Mouse (Mus musculus): ENCODE data around the gene Slc35a5. TPM values are rescaled to one million over a fixed set of nuclear protein-coding genes. Genes with fewer than 3 reads are reported as not detected.

Slc35a5 gene
- 10 to 100 TPM; 11.7 to 14.7 TPM for total RNA-seq (2021)

DNA sequence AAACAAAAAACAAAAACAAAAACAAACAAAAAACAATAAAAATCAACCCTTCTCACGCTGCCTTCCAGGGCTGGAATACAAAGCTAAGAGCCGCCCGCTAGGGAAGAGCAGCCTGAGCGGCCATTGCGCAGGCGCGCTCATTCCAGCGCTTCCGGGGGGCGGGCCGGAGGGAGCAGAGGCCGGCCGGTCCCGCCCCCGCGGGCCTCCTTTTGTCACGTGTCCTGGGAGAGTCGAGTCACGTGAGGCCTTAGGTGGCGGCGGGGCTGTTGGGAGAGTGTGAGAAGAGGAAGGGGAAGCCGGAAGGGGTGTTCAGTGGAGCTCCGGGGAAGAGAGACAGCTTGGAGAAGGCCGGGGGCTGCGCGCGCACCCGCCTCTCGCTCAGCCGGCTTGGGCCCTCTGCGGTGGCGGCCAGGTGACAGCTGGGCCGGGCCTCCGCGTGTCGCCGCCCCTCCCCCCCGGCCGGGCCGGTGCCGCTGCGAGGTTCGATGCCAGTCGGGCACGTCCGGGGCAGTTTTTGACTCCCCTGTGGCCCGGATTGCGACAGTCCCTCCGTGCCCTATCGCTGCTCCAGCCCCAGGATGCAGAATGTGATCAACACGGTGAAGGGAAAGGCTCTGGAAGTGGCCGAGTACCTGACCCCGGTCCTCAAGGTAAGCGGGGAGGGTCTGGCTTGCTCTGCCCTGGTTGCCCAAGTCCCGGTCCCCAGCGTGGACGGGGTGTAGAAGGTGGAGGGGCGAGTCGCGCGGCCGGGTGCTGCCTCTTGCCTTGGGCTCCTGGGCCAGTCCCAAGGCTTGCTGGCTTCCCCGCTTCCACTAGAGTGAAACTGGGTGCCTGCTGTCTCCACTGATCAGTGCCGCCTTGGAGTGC is at the start of gene Slc35a5, which contains the start of gene Atg3:
Slc35a5 (minus strand) TSS at position 185 of the 867 bp plus-strand sequence.
Atg3 (plus strand) TSS at position 264 of the 867 bp plus-strand sequence.
- DNase-seq = peak; percentile 96 to 97
- intact Hi-C loops (cut with DNase I) = no loop called here

- intact Hi-C loops (cut with DNase I) = loop anchor here (5.0 kb wide), 1 partner anchor 67 kb away; no protein-coding TSS in a partner anchor
- DNase-seq = no peak
Measured at GRCm38 (mm10) chr16:45204859-45205670, 46.6 kb upstream of the Slc35a5 start.

GRCm38 (mm10) chr16:45204438-45204837 is 45.9 kb upstream of the Slc35a5 start:
- intact Hi-C loops (cut with DNase I) = loop anchor here (5.0 kb wide), 1 partner anchor 68 kb away; no protein-coding TSS in a partner anchor

DNA sequence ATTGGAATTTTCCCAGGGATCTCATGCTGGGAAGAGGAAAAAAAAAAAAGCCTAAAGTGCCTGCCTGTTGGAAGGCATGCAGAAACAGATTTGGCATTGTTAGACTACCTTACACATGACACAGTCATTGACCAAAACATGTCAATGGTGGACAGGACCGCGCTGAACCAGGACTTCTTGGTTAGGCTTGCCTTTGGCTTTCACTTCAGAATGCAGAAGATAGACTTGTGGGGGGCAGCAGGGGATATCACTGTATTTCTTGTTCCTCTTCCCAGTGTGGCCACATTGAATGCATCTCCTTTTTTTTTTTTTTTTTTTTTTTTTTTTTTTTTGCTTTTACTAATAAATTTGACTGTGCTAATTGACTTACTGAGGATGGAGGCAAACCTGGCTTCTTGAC is 42.9 kb upstream of the Slc35a5 start:
- intact Hi-C loops (cut with DNase I) = loop anchor here (5.0 kb wide), 1 partner anchor 71 kb away; no protein-coding TSS in a partner anchor
- DNase-seq = no peak

More at GRCm38 (mm10) chr16:45204438-45204837, 45.9 kb upstream of the Slc35a5 start:
- DNase-seq = no peak

- intact Hi-C loops (cut with DNase I) = loop anchor here (1.0 to 5.0 kb wide), 6 partner anchors 85 to 433 kb away; no protein-coding TSS in a partner anchor
- DNase-seq = peak; percentile 68 to 86
Measured at GRCm38 (mm10) chr16:45196816-45197215, 38.3 kb upstream of the Slc35a5 start.

- intact Hi-C loops (cut with DNase I) = no loop called here
- peak; percentile 76 to 86 for DNase-seq
Measured at GRCm38 (mm10) chr16:45192613-45193012, 34.1 kb upstream of the Slc35a5 start.

- no peak for DNase-seq
- intact Hi-C loops (cut with DNase I) = no loop called here
Measured at GRCm38 (mm10) chr16:45181824-45182223, 23.3 kb upstream of the Slc35a5 start.

GRCm38 (mm10) chr16:45178552-45178951 is 20.0 kb upstream of the Slc35a5 start:
- intact Hi-C loops (cut with DNase I) = no loop called here
- DNase-seq = no peak

DNA sequence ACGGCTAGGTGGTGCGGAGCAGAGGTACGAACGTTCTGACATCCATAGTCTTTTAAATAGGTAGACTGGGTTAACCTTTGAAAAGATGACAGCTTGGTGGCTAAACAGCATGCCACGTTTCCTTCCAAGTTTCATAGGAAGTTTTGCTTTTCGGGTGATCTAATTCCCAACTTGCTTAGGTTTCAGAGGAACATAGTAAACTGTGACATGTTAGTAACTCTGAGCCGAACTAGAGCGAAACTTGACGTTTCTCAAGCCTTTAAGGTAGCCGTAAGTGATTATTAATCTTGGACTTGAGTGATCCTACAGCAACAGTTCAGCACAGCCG is 847 bp upstream of the Slc35a5 start:
- intact Hi-C loops (cut with DNase I) = no loop called here
- no peak for DNase-seq

GRCm38 (mm10) chr16:45158136-45158521 is 377 bp downstream of the Slc35a5 start:
- peak; percentile 78 to 85 for DNase-seq
- intact Hi-C loops (cut with DNase I) = no loop called here

GRCm38 (mm10) chr16:45154741-45155250 is 3.7 kb downstream of the Slc35a5 start:
- DNase-seq = no peak
- intact Hi-C loops (cut with DNase I) = no loop called here

- DNase-seq = no peak
- intact Hi-C loops (cut with DNase I) = no loop called here
Measured at GRCm38 (mm10) chr16:45148488-45149082, 9.9 kb downstream of the Slc35a5 start.

DNA sequence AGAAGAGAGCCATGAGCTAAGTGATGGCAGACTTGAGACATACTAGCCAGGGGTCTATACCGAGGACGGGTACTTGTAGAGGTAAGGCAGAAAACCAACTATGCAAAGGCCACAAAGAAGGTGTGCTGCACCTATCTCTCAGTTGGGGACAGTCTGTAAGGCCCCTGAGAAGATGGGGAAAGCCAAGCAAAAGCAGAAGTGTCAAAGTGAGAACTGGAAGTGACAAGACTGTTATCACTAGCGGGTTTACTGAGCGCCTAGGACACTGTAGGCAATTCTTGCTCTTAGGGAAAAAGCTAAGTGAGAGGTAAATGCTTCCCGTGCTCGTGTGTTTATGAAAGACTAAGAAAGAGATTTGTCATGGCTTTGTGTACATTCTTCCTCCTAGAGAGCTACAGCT is 13.4 kb downstream of the Slc35a5 start:
- intact Hi-C loops (cut with DNase I) = no loop called here
- DNase-seq = no peak

DNA sequence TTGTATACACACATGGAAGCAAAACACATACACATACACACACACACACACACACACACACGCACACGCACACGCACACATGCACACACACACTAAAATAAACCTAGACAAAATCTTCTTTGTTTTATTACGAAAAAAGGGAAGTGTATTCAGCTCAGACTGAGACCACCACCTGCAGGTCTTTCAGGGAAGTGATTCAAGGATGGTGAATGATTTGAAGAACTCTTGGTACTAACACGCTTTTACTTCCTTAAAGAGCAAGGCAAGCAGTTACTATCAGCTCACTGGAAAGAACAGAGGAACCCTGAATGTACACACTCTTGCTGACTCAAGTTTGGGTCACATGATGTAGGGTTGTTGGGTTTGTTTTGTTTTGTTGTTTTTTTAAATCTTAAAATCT is 15.9 kb downstream of the Slc35a5 start:
- DNase-seq = peak in 1 of 2 experiments; percentile 19
- intact Hi-C loops (cut with DNase I) = no loop called here

DNA sequence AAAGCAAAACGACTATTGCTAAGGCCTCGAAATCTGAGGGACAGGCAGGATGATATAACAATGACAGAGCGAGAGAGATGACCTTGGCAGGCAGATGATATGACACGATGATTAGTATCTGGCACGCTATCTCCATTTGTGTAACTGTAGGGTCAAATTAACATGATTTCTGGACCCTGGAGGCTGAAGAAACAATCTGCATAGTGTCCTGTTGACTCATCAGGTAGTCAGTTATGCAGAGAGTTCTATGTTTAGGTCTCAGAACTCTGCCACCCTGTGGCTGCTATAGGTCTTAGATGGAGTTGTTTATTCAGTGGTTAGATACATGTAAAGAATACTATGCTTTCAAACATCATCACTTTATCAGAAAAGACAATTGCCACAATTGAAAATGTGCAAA is 16.8 kb downstream of the Slc35a5 start:
- intact Hi-C loops (cut with DNase I) = no loop called here
- no peak for DNase-seq

- intact Hi-C loops (cut with DNase I) = no loop called here
- no peak for DNase-seq
Measured at GRCm38 (mm10) chr16:45127936-45128710, 30.4 kb downstream of the Slc35a5 start.

DNA sequence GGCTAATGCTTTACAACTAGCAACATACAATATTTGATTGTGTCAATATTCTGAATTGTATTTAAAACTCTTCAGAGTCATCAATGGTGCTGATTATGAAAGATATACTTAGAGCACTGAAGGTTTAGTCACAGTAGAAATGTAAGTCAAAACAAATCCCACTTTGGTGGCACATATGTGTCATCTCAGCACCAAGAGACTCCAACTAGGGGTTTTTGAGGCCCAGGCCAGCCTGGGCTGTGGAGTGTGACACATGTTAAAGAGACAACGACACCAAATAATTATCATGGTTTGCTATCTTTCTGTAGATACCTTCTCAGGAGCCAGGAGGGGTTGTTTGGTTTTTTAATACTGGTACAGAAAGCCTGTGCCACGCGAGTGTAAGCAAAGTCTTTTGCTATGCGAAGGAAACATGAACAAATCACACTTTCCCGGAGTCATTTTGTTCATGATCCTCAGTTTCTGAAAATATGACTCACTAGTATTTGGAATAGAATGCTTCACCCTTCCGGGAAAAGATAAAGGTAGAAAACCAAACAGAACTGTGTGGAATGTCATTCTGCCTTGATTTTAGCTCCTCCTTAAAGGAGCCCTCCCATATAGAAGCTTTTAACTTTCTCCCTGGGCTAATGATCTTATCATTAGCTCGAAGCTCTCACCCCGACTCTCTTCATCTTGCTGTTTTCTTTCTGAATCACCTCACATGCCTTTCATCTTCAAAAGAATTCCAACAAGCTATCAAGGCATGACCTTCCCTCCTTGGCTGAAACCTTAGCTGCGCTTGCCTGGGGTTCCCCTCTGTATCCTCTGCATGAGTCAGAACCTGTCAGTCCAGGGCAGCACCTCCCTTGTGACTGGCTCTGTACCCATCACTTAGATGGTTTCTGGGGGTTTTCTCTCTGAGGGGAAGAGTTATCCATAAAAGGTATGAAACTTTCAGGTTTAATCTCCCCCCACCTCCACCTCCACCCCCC is 34.0 kb downstream of the Slc35a5 start:
- no peak for DNase-seq
- intact Hi-C loops (cut with DNase I) = no loop called here

DNA sequence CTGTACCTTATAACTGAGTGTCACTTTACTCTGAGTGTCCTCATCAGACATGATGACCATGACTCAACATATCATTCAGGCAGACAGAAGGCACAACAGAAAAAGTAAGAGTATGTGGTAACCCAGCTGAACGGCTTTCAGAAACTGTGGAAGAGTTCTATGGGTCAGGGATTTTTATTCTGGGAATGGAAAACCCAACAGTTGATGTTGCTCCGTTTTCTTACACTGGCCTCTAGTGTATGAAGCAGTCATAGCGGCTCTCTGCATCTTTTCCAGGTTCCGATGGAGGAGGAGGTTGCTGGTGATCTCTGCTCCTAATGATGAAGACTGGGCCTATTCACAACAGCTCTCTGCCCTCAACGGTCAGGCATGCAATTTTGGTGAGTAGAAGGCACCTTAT is 35.9 kb downstream of the Slc35a5 start:
- peak; percentile 48 to 60 for DNase-seq
- intact Hi-C loops (cut with DNase I) = loop anchor here (1.0 kb wide), 1 partner anchor 354 kb away; no protein-coding TSS in a partner anchor
